Mouse (Mus musculus): ENCODE data around the gene Pank3.

GRCm38 (mm10) chr11:35816316-35816715, 47.0 kb downstream of the Pank3 start:
- TF ChIP-seq CTCF (IDR thresholded peaks at IDR 0.05; ENCODE audit: low read depth, low read length) (no peak), POLR2A (IDR thresholded peaks at IDR 0.05; ENCODE audit: borderline replicate concordance, low read depth, low read length) (no peak)
